Mouse (Mus musculus) CH12.LX (cell line): ENCODE measurements around the gene Phc2.

Source experiments
- BHLHE40 ChIP-seq: IDR thresholded peaks from 2 replicates; pipeline ENCODE4 v1.6.1; 2011; ENCODE audit warnings: mild to moderate bottlenecking, low read depth, low read length, improper control_type of control experiment
- CHD2 ChIP-seq: IDR thresholded peaks from 2 replicates; pipeline ENCODE4 v1.6.1; 2011; ENCODE audit warnings: low read length, improper control_type of control experiment
- CTCF ChIP-seq, 2 experiments: IDR thresholded peaks in 1 of 2; conservative IDR thresholded peaks in 1 of 2; 2 replicates each; pipeline ENCODE4 v1.5.1; 2011 to 2012; ENCODE audit warnings: low read depth in 2 of 2, low read length in 2 of 2, improper control_type of control experiment in 1 of 2, inconsistent platforms in 1 of 2, mild to moderate bottlenecking in 1 of 2, moderate library complexity in 1 of 2
- ETS1 ChIP-seq: conservative IDR thresholded peaks from 2 replicates; pipeline ENCODE4 v1.6.1; 2012; ENCODE audit warnings: low read depth, mild to moderate bottlenecking, inconsistent platforms, low read length, improper control_type of control experiment, moderate library complexity
- HCFC1 ChIP-seq: IDR thresholded peaks from 2 replicates; pipeline ENCODE4 v1.6.1; 2012; ENCODE audit warnings: low read depth, mild to moderate bottlenecking, inconsistent platforms, low read length, improper control_type of control experiment
- KAT2A ChIP-seq: IDR thresholded peaks from 2 replicates; pipeline ENCODE4 v1.6.1; 2012; ENCODE audit warnings: low read length, improper control_type of control experiment, inconsistent platforms; ENCODE audit not compliant: insufficient replicate concordance
- MAX ChIP-seq: IDR thresholded peaks from 2 replicates; pipeline ENCODE4 v1.6.1; 2011; ENCODE audit warnings: low read length, improper control_type of control experiment
- NELFE ChIP-seq: IDR thresholded peaks from 2 replicates; pipeline ENCODE4 v1.6.1; 2011; ENCODE audit warnings: low read depth, low read length, improper control_type of control experiment
- POLR2A ChIP-seq: IDR thresholded peaks from 2 replicates; pipeline ENCODE4 v1.6.1; 2011; ENCODE audit warnings: low read depth, mild to moderate bottlenecking, improper control_type of control experiment, low read length
- POLR2AphosphoS2 ChIP-seq: IDR thresholded peaks from 2 replicates; pipeline ENCODE4 v1.6.1; 2011; ENCODE audit warnings: low read depth, low read length, improper control_type of control experiment
- SMC3 ChIP-seq: IDR thresholded peaks from 2 replicates; pipeline ENCODE4 v1.6.1; 2011; ENCODE audit warnings: low read depth, low read length, improper control_type of control experiment
- TBP ChIP-seq: conservative IDR thresholded peaks from 2 replicates; pipeline ENCODE4 v1.6.1; 2011; ENCODE audit warnings: low read depth, low read length, improper control_type of control experiment
- TCF12 ChIP-seq: IDR thresholded peaks from 2 replicates; pipeline ENCODE4 v1.6.1; 2014; ENCODE audit warnings: low read depth, mild to moderate bottlenecking, inconsistent platforms, low read length, improper control_type of control experiment
- USF1 ChIP-seq: IDR thresholded peaks from 2 replicates; pipeline ENCODE4 v1.6.1; 2014; ENCODE audit warnings: low read depth, mild to moderate bottlenecking, inconsistent platforms, low read length, improper control_type of control experiment

- TF ChIP-seq CTCF (conservative IDR thresholded peaks at IDR 0.05 in 1 of 2, IDR thresholded peaks at IDR 0.05 in 1 of 2; ENCODE audit: low read depth in 2 of 2, low read length in 2 of 2) = no peak
- TF ChIP-seq POLR2A = no peak
- no peak for TF ChIP-seq SMC3
- TF ChIP-seq KAT2A = no peak
- TF ChIP-seq HCFC1 = no peak
- TF ChIP-seq NELFE = no peak
- no peak for TF ChIP-seq TCF12
- TF ChIP-seq TBP = no peak
- no peak for TF ChIP-seq USF1
- TF ChIP-seq BHLHE40 = no peak
- no peak for TF ChIP-seq POLR2AphosphoS2
- no peak for TF ChIP-seq CHD2
- TF ChIP-seq ETS1 = no peak
- TF ChIP-seq MAX = no peak
Observed at GRCm38 (mm10) chr4:128610706-128611105, 43.8 kb upstream of the Phc2 start.
